Mouse (Mus musculus) brain, embryonic 14.5 days (tissue): ENCODE data around the gene Glod5. TPM values are rescaled to one million over a fixed set of nuclear protein-coding genes. Genes with fewer than 3 reads are reported as not detected.
"Not testable (repeated sequence)": the region's sequence is repeated elsewhere in the genome, so short reads cannot be mapped to it uniquely, and the experiment has no call there.

ENCODE experiments used
- DNase-seq: peaks from one replicate; pipeline ENCODE4 v3.0.0-alpha.2; 2011; ENCODE audit warnings: low read depth
- CTCF ChIP-seq: fragments of 200-500 bp; IDR thresholded peaks from 2 replicates; pipeline ENCODE4 v1.5.1; 2012; ENCODE audit warnings: inconsistent platforms, mild to moderate bottlenecking, moderate library complexity, borderline replicate concordance; ENCODE audit not compliant: insufficient read depth, insufficient read length; ENCODE audit errors: extremely low read depth
- POLR2A ChIP-seq: fragments of 200-500 bp; IDR thresholded peaks from 2 replicates; pipeline ENCODE4 v1.6.1; 2012; ENCODE audit warnings: mild to moderate bottlenecking, inconsistent platforms, borderline replicate concordance; ENCODE audit not compliant: poor library complexity, insufficient read depth, insufficient read length, severe bottlenecking; ENCODE audit errors: extremely low read depth
- polyA plus RNA-seq: library from polyadenylated mRNA; depleted of rRNA; stranded (reverse); fragments of >200 nt; gene quantifications from 2 replicates; pipeline ENCODE4 v1.2.3, GENCODE M21; 2012; rRNA removed

Gene Glod5
- polyA plus RNA-seq, result 0.33 and 0.43 TPM in 2 replicates

DNA sequence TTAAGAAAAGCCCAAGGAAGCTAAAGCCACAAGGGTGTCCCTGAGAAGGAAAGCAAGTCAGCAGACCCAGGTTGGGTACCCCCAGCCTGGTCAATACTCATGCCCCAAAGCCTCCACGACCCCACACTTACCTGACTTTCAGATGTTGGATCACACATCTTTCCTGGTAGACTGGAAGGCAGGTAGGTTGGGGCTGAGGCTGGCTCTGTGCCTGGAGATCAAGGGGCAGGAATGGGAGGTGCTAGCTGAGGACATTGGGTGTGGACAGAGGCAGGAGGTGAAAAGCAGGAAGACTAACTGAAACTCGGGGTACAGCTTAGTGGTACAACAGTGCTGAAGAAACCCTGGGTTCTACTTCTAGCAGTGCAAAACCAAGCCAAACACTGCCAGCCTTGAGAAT lies at the start of gene Glod5:
Glod5 (minus strand) TSS at position 207 of the 400 bp plus-strand sequence.
- DNase-seq, result no peak
- no peak for TF ChIP-seq POLR2A
- no peak for TF ChIP-seq CTCF

DNA sequence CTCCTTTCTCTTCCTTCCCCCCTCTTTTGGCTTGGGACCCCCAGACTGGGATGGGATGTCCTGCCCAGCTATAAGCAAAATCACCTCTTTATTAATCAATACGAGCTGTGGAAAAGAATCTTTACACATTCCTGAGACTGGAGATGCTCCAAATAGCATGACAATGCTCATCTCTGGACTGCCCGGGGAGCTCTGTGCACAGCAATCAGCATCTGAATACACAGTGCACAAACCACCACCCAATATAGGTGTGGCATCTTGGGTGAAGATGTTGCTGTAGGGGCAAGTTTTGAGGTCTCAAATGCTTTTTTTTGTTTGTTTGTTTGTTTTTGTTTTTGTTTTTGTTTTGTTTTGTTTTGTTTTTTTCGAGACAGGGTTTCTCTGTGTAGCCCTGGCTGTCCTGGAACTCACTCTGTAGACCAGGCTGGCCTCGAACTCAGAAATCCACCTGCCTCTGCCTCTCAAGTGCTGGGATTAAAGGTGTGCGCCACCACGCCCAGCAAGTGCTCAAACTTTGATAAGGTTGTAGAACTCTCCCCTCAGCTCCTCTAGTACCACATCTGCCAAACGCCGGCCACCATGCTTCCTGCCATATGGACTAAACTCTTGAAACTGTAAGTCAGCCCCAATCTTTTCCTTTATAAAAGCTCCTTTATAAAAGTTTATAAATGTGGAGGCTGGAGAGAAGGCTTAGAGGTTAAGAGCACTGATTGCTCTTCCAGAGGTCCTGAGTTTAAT lies 32.9 kb upstream of the Glod5 start:
- not testable (repeated sequence) for DNase-seq

DNA sequence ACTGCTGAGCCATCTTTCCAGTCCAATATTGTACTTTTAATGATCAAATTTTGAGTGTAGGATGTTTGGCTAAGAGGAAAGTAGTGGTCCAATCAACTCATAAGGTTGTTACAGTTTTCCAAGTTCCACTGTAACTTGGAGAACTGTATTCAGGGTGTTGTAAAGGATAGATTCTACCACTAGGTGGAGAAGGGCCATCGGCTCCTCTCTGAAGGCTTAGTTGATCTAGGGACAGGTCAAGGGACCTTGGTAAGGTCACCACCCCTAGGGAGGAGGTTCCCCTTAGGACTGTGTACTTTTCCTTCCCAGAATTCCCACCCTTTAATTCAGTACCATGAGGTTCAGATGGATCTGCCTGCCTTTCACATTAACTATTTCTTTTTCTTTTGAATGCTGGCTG lies 14.7 kb upstream of the Glod5 start:
- TF ChIP-seq CTCF, result no peak
- no peak for TF ChIP-seq POLR2A

DNA sequence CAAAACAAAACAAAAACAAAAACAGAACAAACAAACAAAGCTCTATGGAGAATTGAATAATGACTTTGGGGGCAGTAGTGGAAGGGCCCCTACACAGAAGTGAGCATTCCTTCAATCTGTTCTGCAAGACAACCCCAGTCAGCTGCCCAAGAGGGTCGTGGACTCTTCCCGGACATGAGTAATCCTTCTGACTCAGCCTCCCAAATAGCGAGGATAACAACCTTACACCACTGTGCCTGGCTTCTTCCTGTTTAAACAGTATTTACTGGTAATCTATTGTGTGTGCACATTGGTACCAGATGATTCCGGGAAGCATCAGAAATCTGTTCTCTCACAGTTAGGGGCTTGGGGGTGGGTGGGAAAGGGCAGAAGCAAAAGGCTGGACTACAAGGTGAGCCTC lies 8.5 kb upstream of the Glod5 start:
- TF ChIP-seq CTCF (no peak), POLR2A (no peak)
- no peak for DNase-seq

More for the DNA sequence above, 14.7 kb upstream of the Glod5 start:
- no peak for DNase-seq

DNA sequence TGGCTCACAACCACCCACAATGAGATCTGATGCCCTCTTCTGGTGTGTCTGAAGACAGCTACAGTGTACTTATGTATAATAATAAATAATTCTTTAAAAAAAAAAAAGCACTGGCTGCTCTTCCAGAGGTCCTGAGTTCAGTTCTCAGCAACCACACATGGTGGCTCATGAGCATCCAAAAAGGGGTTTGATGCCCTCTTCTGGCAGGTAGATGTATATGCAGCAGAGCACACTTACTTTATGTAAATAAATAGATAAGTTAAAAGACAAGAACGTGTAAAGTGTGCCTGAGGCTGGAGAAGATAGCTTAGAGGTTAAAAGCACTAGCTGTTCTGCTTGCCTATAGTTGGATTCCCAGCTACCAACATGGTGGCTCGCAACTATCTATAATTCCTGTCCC lies 6.5 kb upstream of the Glod5 start:
- TF ChIP-seq POLR2A (no peak), CTCF (no peak)

DNA sequence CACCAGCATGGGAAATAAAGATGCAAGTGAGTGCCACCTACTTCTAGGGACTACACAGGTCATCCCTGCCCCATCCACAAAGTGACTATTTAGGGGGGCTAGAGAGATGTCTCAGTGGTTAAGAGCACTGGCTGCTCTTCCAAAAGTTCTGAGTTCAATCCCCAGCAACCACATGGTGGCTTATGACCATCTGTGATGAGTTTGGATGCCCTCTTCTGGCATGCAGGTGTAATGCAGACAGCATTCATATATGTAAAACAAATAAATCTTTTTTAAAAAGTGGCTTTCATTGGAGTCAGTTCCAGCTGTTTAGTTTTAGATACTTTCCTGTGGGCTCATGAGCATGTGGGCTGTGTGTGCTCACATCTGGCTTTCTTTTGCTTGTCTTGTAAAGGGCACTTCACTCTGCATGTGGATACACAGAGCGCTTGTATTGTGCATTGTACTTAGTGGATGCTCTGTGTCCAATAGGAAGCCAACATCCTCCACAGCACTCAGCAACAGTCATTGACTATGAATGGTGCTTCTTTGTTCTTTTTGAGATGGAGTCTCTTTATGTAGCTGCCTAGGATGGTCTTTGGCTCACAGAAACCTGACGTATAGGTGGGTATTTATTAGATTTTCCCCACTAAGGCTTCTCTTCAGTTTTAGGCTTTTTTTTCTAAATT lies 2.0 kb upstream of the Glod5 start:
- TF ChIP-seq CTCF, result no peak
- TF ChIP-seq POLR2A, result no peak

More for the DNA sequence above, 6.5 kb upstream of the Glod5 start:
- no peak for DNase-seq

DNA sequence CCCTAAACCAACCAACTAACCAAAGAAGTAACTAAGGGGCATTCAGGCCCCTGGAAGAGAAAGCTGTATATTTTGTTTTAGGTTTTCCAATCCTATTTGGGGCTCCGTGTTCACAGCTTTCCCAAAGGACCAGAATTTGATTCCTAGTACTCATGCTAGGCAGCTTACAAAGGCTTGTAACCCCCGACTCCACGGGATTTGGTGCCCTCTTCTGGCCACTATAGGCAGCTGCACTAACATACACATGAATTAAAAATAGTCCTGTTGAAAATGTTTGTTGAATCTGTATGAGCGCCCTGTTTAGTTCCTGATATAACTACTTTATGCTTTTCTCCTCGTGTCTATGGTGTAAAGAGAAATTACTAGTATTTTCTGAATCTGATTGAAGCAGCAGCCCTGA lies 1.1 kb downstream of the Glod5 start:
- DNase-seq, result peak; percentile 80
- no peak for TF ChIP-seq POLR2A
- TF ChIP-seq CTCF, result peak; percentile 70

More for the DNA sequence above, 2.0 kb upstream of the Glod5 start:
- peak; percentile 4 for DNase-seq

DNA sequence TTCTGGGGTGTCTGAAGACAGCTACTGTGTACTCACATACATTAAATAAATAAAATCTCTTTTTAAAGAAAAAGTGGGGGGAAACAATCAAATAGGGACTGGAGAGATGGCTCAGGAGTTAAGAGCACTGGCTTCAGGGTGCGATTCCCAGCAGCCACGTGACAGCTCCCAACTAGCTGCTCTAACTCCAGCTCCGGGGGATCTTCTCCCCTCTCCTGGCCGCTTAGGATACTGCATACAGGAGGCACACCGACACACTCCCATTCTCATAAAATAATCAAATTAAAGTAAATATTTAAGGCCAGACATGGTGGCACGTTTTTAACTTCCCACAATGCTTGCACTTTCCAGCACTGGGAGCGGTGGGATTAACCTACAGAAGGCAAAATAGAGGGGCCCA lies 2.6 kb downstream of the Glod5 start:
- peak; percentile 4 for DNase-seq

DNA sequence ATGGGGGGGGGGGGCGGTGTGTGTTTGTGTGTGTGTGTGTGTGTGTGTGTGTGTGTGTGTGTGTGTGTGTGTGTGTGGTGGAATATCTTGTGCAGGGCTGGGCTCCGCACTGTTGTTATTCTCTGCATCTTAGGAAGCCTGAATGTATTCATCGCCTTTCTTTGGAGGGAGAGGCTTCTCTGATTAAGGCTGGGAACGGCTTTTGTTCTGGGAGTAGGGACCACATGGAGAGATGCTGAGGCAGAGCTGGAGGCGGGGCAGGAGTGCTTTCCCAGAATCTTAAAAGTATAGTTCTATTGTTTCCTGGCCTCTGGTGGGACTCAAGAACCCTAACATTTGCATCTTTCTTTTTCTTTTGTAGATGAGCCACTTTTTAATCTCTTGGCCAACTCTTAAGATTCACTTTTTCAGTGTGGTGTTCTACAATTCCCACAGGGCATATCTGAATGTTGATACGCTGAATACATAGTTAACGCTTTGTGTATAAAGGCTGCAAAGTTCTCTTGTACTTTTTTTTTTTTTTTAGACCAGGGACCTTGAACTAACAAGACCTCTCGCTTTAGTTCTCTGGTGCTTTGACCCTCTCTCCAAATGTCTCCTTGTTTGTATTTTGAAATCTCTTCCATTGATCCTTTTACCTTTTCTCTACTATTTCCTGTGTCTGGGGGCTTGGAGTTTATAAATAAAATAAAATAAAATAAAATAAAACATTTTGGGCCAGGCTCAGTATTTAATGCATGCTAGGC lies 4.5 kb downstream of the Glod5 start:
- TF ChIP-seq POLR2A (no peak), CTCF (no peak)
- DNase-seq, result peak; percentile 75

DNA sequence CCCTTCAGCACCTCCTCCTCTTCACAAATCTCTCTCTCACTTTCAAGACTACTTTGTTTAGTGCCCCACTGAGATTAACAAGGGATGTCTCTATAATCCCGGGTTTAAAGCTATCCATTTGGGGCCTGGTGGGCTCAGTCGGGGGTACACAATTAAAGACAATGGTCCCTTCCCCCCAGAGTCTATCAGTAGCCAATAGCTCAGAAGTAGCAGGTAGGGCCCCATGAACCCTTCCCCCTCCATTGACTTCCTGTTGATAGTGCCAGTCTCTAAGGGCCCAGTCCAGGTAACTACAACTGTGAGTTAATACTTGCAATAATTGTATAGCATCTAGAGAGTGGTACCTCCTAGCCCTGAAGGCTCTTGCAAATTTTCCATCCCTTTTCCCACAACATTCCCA lies 5.1 kb downstream of the Glod5 start:
- no peak for TF ChIP-seq CTCF
- TF ChIP-seq POLR2A, result no peak
- DNase-seq, result no peak

DNA sequence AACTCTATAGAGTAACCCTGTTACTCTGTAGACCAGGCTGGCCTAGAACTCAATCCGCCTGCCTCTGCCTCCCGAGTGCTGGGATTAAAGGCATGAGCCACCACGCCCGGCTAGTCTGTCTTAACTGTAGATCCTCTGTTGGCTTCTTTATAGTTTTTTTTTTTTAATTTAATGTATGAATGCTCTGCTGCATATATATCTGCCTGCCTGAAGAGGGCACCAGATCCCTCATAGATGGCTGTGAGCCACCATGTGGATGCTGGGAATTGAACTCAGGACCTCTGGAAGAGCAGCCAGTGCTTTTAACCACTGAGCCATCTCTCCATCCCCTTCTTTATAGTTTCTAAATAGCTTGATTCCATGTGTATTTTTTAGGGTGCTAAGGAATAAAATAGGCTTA lies 8.9 kb downstream of the Glod5 start:
- not testable (repeated sequence) for DNase-seq

DNA sequence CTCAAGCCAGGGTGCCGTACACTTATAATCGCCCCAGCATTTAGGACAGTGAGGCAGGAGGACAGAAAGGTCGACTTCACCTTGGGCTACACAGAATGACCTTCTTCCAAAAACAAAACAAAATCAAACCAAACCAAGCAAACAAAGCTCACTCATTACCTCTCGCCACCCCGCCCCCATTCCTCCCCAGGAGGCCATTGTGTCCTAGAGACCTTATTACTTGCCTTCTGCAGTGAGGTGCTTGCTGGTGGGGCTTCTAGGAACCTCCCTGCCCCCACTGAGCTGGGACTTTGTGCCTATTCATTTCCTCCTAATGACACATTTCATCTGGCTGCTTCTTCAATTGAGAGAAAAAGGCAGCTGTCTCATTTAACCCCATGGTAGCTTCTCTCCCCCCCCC lies 9.7 kb downstream of the Glod5 start:
- DNase-seq, result peak; percentile 4
- no peak for TF ChIP-seq CTCF
- TF ChIP-seq POLR2A, result no peak
